Mouse (Mus musculus) urinary bladder, adult 18-20 months (tissue): ENCODE measurements around the gene Bcl9l.
A peak's percentile ranks its signal among the peaks of the same experiment; 100 is the strongest.

Source experiments
- DNase-seq, 2 experiments: peaks; one replicate each; pipeline ENCODE4 v3.0.0; 2022; ENCODE audit warnings: low spot score in 2 of 2, mixed read lengths in 2 of 2

The Bcl9l gene

GRCm38 (mm10) chr9:44496803-44497461 lies 14.3 kb downstream of the Bcl9l start:
- no peak for DNase-seq

- peak in 1 of 2 experiments; percentile 62 for DNase-seq
These were observed 15.2 kb downstream of the Bcl9l start for GRCm38 (mm10) chr9:44497624-44498377.

GRCm38 (mm10) chr9:44498421-44499355 lies 16.1 kb downstream of the Bcl9l start:
- peak; percentile 77 to 78 for DNase-seq

- peak in 1 of 2 experiments; percentile 48 for DNase-seq
These were observed 16.9 kb downstream of the Bcl9l start for GRCm38 (mm10) chr9:44499356-44500162.

GRCm38 (mm10) chr9:44500163-44500533 lies 17.5 kb downstream of the Bcl9l start:
- DNase-seq, result no peak

GRCm38 (mm10) chr9:44500638-44501175 lies 18.1 kb downstream of the Bcl9l start:
- DNase-seq, result no peak

- DNase-seq, result no peak
These were observed 18.7 kb downstream of the Bcl9l start for GRCm38 (mm10) chr9:44501206-44501879.

GRCm38 (mm10) chr9:44502006-44502405 lies 19.4 kb downstream of the Bcl9l start:
- DNase-seq, result peak; percentile 76 to 81

GRCm38 (mm10) chr9:44504893-44505823 lies 22.5 kb downstream of the Bcl9l start:
- DNase-seq, result no peak

- no peak for DNase-seq
These were observed 23.3 kb downstream of the Bcl9l start for GRCm38 (mm10) chr9:44505824-44506467.

GRCm38 (mm10) chr9:44506566-44506965 lies 23.9 kb downstream of the Bcl9l start:
- no peak for DNase-seq

- no peak for DNase-seq
These were observed 24.7 kb downstream of the Bcl9l start for GRCm38 (mm10) chr9:44507345-44507744.

GRCm38 (mm10) chr9:44508124-44508619 lies 25.5 kb downstream of the Bcl9l start:
- DNase-seq, result no peak

- no peak for DNase-seq
These were observed 26.3 kb downstream of the Bcl9l start for GRCm38 (mm10) chr9:44508721-44509486.

GRCm38 (mm10) chr9:44509487-44510354 lies 27.1 kb downstream of the Bcl9l start:
- DNase-seq, result peak; percentile 81 to 85

- DNase-seq, result no peak
These were observed 27.8 kb downstream of the Bcl9l start for GRCm38 (mm10) chr9:44510355-44510871.
